Mouse (Mus musculus) heart, embryonic 11.5 days (tissue): ENCODE measurements around the gene Baiap2. TPM values are rescaled to one million over a fixed set of nuclear protein-coding genes. Genes with fewer than 3 reads are reported as not detected.

Experiments used
- ATAC-seq: fragments of 200-750 bp; cut with Nextera tagmentation; replicated peaks from 2 replicates; pipeline ENCODE4 v1.8.0; 2017; ENCODE audit warnings: moderate library complexity; ENCODE audit not compliant: insufficient number of reproducible peaks, low FRiP score, low TSS enrichment
- H3K27ac ChIP-seq: fragments of 300-500 bp; sonication (generic); 2 replicates; pipeline ENCODE4 v1.5.1; 2014; ENCODE audit warnings: mild to moderate bottlenecking, low read depth, low read length
- H3K27me3 ChIP-seq: fragments of 300-500 bp; sonication (generic); 2 replicates; pipeline ENCODE4 v1.6.1; 2014; ENCODE audit warnings: mild to moderate bottlenecking, low read length, mixed read lengths; ENCODE audit not compliant: control insufficient read depth, insufficient read depth
- H3K36me3 ChIP-seq: fragments of 300-500 bp; sonication (generic); 2 replicates; pipeline ENCODE4 v1.6.1; 2014; ENCODE audit warnings: mild to moderate bottlenecking, low read length, moderate library complexity, mixed read lengths; ENCODE audit not compliant: control insufficient read depth, insufficient read depth
- H3K4me1 ChIP-seq: fragments of 300-500 bp; sonication (generic); 2 replicates; pipeline ENCODE4 v1.6.1; 2014; ENCODE audit warnings: low read length; ENCODE audit not compliant: control insufficient read depth, insufficient read depth
- H3K4me2 ChIP-seq: fragments of 300-500 bp; sonication (generic); 2 replicates; pipeline ENCODE4 v1.6.1; 2014; ENCODE audit warnings: mild to moderate bottlenecking, moderate library complexity
- H3K4me3 ChIP-seq: fragments of 300-500 bp; sonication (generic); 2 replicates; pipeline ENCODE4 v1.5.1; 2014; ENCODE audit warnings: low read depth, low read length
- H3K9ac ChIP-seq: fragments of 300-500 bp; sonication (generic); 2 replicates; pipeline ENCODE4 v1.6.1; 2014; ENCODE audit warnings: mild to moderate bottlenecking, low read depth, low read length, moderate library complexity
- H3K9me3 ChIP-seq: fragments of 300-500 bp; sonication (generic); replicated peaks from 2 replicates; pipeline ENCODE4 v1.6.1; 2016; ENCODE audit warnings: low read length; ENCODE audit not compliant: control insufficient read depth
- WGBS: fragments of 180-500 bp; shearing (Covaris S2); extraction: QIAGEN DNeasy Blood & Tissue Kit; methylation state at CpG from one replicate; pipeline ENCODE4 v1.1.7; 2014; ENCODE audit not compliant: insufficient replicate concordance; 5-methylcytosine and 5-hydroxymethylcytosine counted together
- polyA plus RNA-seq: library from polyadenylated mRNA; unstranded; fragments of >200 nt; fragmentation: Nextera tagmentation; extraction: Ambion mirVana; gene quantifications from 2 replicates; pipeline ENCODE4 v1.2.1, GENCODE M21; 2014

The Baiap2 gene
- polyA plus RNA-seq, 1 experiment from 2014 or later, result 12.8 TPM

DNA sequence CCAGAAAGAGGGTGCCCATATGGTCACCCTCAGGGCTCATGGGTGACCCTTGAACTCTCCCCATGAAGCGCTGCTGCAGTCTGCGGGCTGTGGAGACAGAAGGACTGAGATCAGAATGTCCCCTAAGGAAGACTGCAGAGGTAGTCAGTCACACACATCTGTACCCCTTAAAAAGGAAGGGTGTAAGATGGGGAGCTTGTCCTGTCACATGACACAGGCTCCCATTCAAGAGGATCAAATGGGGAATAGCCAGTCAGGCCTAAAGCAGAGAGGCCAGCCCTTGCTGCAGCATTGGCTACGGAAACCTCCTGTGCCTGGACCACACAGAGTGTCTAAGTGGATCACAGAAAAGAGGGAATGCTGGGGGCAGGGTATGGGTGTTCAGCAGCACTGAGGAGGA, 90.9 kb downstream of the Baiap2 start:
- Histone ChIP-seq H3K4me2 (no peak overlapping the region), H3K9me3 (no peaks in the 10 kb centered on the region), H3K27me3 (no peaks in the 10 kb centered on the region), H3K27ac (no peak overlapping the region), H3K36me3 (no peaks in the 10 kb centered on the region), H3K9ac (no peak overlapping the region), H3K4me3 (no peak overlapping the region), H3K4me1 (0 out of 2 replicates have a peak, but pooled peaks cover 5% of the 10 kb centered on the region)
- 70% methylated on average over 3 of the region's 3 CpGs for WGBS
- no peak for ATAC-seq

DNA sequence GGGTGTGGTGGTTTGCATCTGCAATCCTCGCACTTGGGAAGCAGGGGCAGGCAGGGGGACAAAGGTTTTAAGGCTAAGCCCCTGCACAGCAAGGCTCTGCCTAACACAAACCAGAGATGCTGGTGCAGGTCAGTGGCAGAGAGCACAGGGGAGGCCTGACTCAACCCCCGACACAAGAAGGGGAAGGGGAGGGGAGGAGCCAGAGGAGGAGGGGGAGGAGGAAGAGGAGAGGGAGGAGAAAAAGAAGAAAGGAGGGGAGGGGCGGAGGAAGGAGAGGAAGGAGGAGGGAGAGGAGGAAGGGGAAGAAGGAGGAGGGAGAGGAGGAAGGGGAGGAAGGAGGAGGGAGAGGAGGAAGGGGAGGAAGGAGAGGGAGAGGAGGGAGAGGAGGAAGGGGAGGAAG, 91.7 kb downstream of the Baiap2 start:
- H3K27ac ChIP-seq, result no peak overlapping the region
- no peaks in the 10 kb centered on the region for H3K36me3 ChIP-seq
- 32% methylated on average over 3 of the region's 3 CpGs for WGBS
- H3K4me2 ChIP-seq, result no peak overlapping the region
- no peak overlapping the region for H3K9ac ChIP-seq
- H3K4me1 ChIP-seq, result peaks cover 8% of the 10 kb centered on the region
- no peaks in the 10 kb centered on the region for H3K27me3 ChIP-seq
- no peak for ATAC-seq
- H3K4me3 ChIP-seq, result no peak overlapping the region
- no peaks in the 10 kb centered on the region for H3K9me3 ChIP-seq

DNA sequence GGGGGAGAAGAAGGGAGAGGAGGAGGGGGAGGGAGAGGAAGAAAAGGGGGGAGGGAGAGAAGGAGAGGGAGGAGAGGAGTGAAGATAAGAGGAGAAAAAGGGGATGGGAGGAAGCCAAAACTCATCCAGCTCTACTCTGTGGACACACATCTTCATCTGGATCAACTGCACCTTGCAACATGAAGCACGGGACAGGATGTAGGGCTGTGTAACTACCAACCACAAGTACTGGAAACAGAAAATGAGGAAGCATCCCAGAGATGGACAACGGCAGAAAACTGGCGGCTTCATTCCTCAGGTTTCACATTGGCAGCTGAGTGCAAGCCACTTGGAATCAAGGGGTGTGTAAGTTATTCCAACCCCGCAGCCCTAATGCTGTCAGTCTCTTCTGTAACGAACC, 92.2 kb downstream of the Baiap2 start:
- H3K4me1 ChIP-seq, result peaks cover 8% of the 10 kb centered on the region
- WGBS, result 61% methylated on average over 5 of the region's 5 CpGs
- H3K4me2 ChIP-seq, result no peak overlapping the region
- H3K27me3 ChIP-seq, result no peaks in the 10 kb centered on the region
- H3K27ac ChIP-seq, result no peak overlapping the region
- no peaks in the 10 kb centered on the region for H3K36me3 ChIP-seq
- H3K9ac ChIP-seq, result no peak overlapping the region
- no peaks in the 10 kb centered on the region for H3K9me3 ChIP-seq
- no peak for ATAC-seq
- H3K4me3 ChIP-seq, result no peak overlapping the region

DNA sequence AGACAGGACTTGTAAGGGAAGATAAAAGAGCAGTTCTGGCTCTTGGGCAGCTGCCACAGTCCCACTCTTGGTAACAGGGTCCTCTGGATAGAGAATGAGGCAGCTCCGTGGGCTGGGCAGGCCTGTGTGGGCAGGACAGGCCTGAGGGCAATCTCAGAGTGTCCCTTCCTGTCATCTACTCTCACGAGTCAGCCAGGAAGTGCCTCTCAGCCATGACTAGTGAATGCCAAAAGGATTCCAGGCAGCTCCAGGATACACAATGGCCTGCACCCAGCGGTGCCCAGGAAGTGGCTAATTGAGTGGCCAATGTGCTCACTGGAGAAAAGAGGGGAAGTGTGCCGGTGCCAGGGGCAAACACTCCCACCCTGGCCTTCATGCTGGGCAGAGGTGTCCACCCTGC, 97.0 kb downstream of the Baiap2 start:
- Histone ChIP-seq H3K36me3 (no peaks in the 10 kb centered on the region), H3K4me2 (no peak overlapping the region), H3K27ac (peak overlapping the region; percentile 68), H3K4me1 (peaks cover 25% of the 10 kb centered on the region), H3K4me3 (no peak overlapping the region), H3K9me3 (no peaks in the 10 kb centered on the region), H3K27me3 (peaks cover 3% of the 10 kb centered on the region; the same call in 1 of the 2 replicates), H3K9ac (peak overlapping the region; percentile 46; the same call in 1 of the 2 replicates)
- no peak for ATAC-seq
- WGBS, result 22% methylated on average over 4 of the region's 4 CpGs

DNA sequence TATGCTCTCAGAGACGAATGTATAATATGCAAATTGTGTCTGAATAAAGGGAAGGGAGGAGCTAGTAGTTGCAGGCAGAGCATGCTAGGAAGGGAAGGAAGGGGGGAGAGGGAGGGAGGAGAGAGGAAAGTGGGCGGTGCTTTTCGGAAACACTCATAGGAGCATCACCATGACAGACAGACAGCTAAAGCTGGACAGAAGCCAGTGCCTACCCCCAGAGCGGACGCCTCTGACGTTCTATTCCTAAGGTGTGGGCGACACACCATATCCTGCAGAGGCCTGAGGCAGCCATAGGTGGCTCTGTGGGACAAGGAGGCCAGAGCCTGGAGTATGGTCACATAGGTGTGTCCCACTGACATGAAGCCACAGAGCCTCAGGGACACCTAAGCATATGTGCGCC, 97.9 kb downstream of the Baiap2 start:
- Histone ChIP-seq H3K4me2 (no peak overlapping the region), H3K4me1 (peaks cover 25% of the 10 kb centered on the region), H3K27ac (no peak overlapping the region), H3K27me3 (peaks cover 5% of the 10 kb centered on the region; the same call in 1 of the 2 replicates), H3K9ac (no peak overlapping the region), H3K36me3 (no peaks in the 10 kb centered on the region), H3K4me3 (no peak overlapping the region), H3K9me3 (no peaks in the 10 kb centered on the region)
- no peak for ATAC-seq
- 60% methylated on average over 8 of the region's 8 CpGs for WGBS

DNA sequence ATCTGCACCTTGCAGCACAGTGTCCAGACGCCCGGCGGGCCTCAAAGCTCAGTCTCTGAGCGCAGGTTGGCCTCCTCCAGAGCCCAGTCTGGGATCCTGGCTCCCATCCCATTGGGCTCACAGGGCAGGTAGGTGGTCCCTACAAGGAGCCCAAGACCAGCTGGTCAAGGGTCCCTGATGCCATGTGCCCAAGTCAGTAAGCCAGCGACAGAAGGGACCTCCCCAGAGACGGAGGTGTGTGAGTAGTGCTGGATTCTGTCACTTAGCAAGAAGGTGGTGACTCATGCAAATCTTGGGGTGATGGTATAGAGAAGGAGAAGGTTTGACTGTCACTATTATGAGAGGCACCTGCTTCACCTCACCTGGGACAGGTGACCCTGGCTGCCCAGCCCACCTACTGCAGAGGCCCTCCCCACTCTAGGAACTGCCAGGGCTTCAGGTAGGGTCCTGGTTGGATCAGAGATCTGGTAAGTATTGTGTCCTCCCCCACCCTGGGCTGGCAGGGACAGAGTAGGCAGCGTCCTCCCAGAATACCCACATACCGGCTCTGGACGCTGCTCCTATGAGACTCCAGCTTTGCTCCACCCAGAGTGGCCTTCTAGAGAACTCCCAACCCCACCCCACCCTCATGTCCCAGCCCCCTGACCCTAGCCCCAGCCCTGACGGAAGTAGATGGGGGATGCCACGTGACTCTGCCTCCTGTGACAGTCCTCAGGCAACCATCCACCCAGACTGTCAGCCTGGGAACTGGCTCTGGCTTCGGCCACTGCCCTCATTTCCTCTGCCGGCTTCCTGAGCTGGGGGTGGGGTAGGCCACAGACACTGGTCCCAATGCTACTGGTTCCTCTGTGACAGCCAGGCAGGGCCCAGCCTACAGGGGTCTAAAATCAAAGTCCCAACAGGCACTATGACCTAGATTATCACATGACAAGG, 98.9 kb downstream of the Baiap2 start:
- H3K27ac ChIP-seq, result peak overlapping the region; percentile 57
- WGBS, result 51% methylated on average over 13 of the region's 13 CpGs
- H3K36me3 ChIP-seq, result no peaks in the 10 kb centered on the region
- H3K9me3 ChIP-seq, result no peaks in the 10 kb centered on the region
- peaks cover 15% of the 10 kb centered on the region for H3K27me3 ChIP-seq
- H3K4me3 ChIP-seq, result no peak overlapping the region
- ATAC-seq, result peak; percentile 28
- peak overlapping the region; percentile 11; the same call in 1 of the 2 replicates for H3K4me2 ChIP-seq
- H3K4me1 ChIP-seq, result peaks cover 25% of the 10 kb centered on the region
- H3K9ac ChIP-seq, result no peak overlapping the region; the same call in 1 of the 2 replicates

DNA sequence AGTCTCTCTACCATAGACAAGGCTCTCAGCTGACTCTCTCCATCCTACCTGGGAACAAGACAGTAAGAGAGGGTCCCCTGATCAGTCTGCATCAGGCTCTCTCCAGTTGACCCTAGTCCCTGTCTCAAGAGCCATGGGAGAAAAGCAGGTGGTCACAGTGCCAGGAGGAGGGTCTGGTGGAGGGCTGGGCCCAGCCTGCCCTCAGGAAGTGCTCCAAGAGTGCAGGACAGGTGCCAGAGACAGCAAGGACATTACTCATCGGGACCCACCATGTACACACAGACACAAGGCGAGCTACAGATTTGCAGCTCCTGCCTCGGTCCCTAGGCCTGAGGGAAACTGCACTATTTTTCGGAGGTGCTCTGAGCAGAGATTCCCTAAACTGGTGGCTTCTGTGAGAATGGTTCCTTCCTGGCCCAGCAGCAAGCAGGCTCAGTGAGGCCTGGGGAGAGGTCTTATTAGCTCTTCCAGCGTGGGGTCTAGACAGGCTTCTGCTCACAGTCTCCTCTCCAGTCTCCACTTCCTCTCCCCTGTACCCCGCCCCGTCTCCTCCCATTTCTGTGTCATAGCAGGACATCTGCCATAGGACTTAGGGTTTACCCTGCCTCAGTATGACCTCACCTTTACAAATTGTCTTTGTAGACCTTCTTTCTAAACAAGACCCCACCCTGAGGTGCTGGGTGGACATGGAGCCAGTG, 99.7 kb downstream of the Baiap2 start:
- no peak overlapping the region; the same call in 1 of the 2 replicates for H3K9ac ChIP-seq
- H3K4me2 ChIP-seq, result no peak overlapping the region
- no peak overlapping the region for H3K4me3 ChIP-seq
- peaks cover 25% of the 10 kb centered on the region for H3K4me1 ChIP-seq
- ATAC-seq, result no peak
- no peaks in the 10 kb centered on the region for H3K9me3 ChIP-seq
- H3K36me3 ChIP-seq, result no peaks in the 10 kb centered on the region
- H3K27me3 ChIP-seq, result peaks cover 23% of the 10 kb centered on the region
- WGBS, result 69% methylated on average over 7 of the region's 7 CpGs
- peak overlapping the region; percentile 57 for H3K27ac ChIP-seq

DNA sequence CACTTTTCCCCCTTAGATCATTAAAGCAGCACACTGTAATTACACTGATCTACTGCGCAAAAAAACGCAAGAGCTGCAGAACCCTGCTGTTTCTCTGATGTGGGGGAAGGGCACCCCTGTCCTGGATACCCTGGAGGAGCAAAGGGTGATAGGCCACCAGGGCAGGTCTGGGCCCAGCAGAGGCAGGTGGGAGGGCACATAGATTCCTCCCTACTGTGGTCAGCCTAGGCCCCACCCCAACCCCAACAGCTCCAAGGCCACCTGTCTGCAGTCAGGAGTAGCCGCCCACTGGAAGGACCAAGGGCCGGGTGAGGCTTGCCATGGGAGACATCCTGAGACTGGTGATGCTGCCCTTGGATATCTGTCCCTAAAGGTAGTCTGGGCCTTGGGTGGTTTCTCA, 102.8 kb downstream of the Baiap2 start:
- H3K9ac ChIP-seq, result no peak overlapping the region
- 64% methylated on average over 4 of the region's 4 CpGs for WGBS
- peaks cover 42% of the 10 kb centered on the region for H3K27me3 ChIP-seq

More for the DNA sequence above, 102.8 kb downstream of the Baiap2 start:
- H3K4me1 ChIP-seq, result peaks cover 23% of the 10 kb centered on the region
- no peak for ATAC-seq
- no peak overlapping the region for H3K4me2 ChIP-seq
- H3K36me3 ChIP-seq, result no peaks in the 10 kb centered on the region
- no peak overlapping the region for H3K27ac ChIP-seq
- no peaks in the 10 kb centered on the region for H3K9me3 ChIP-seq
- H3K4me3 ChIP-seq, result no peak overlapping the region
